Mouse (Mus musculus): ENCODE results near the gene Gpr156. TPM values are rescaled to one million over a fixed set of nuclear protein-coding genes. Genes with fewer than 3 reads are reported as not detected.

Gene Gpr156
- polyA plus RNA-seq, 1 experiment from 2014 or later: 1.6 TPM

DNA sequence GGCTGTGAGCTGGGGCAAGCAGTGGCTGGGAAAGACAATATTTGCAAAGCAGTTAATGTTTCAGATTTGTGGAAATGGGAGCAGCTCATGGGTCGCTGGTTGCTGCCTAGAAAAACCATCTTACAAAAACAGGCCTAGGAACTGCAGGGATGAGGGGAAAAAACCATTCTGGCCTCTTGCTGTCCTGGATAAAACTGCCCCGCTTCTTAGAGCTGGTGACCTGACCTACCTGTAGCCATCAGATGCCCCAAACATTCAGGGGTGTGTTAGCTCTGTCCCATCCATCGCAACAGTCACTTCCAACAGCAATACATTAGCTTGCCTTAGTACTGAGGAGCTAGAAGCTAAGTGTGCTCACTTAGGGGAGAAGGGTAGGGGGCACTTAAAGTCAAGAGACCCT lies 27.3 kb upstream of the Gpr156 start:
- no peak for DNase-seq (ENCODE audit: extremely low spot score, low spot score)
- 92% methylated on average over 3 of the region's 3 CpGs for WGBS
- no peaks in the 10 kb centered on the region for H3K9me3 ChIP-seq
- peaks cover 17% of the 10 kb centered on the region for H3K4me1 ChIP-seq
- no peak overlapping the region for H3K4me3 ChIP-seq
- H3K27me3 ChIP-seq (ENCODE audit: poor library complexity, severe bottlenecking): no peaks in the 10 kb centered on the region
- H3K27ac ChIP-seq: no peak overlapping the region
- peaks cover 18% of the 10 kb centered on the region for H3K36me3 ChIP-seq (replicated peaks)

DNA sequence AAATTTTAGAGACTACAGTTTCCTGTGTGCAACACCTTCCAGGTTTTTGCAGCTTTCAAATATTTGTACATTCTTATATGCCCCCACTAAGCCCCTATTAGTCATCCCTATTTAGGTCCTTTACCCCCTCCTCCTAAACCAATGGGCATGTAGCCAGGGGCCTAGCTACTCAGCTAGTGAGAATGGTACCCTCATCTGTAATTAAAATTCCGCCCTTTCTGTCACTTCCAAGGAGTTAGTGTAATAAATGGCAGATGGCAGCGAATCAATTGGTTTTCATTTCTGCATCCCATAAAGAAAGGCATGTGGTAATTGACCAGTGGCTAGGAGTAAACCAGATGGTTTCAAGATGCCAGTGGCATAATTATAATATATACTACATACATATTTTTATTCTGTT lies 23.6 kb upstream of the Gpr156 start:
- H3K4me1 ChIP-seq: peaks cover 17% of the 10 kb centered on the region
- no peak for DNase-seq (ENCODE audit: extremely low spot score, low spot score)
- 78% methylated on average over 2 of the region's 2 CpGs for WGBS
- H3K27me3 ChIP-seq (ENCODE audit: poor library complexity, severe bottlenecking): no peaks in the 10 kb centered on the region
- no peak overlapping the region for H3K4me3 ChIP-seq
- no peak overlapping the region for H3K27ac ChIP-seq
- H3K9me3 ChIP-seq: no peaks in the 10 kb centered on the region
- peaks cover 3% of the 10 kb centered on the region; the same call in 1 of the 2 replicates for H3K36me3 ChIP-seq (replicated peaks)

DNA sequence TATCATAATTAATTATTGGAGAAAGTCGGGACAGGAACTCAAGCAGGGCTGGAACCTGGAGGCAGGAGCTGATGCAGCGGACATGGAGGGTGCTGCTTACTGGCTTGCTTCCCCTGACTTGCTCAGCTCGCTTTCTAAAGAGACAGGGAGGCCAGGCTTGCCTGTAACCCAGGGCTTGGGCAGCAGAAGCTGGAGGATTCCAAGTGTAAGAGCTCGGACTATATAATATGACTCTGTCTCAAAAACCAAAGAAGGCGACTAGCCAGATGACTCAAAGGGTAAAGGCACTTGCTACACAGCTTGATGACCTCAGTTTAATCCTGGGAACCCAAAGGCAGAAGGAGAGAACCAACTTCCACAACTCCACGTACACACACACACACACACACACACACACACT lies 22.9 kb upstream of the Gpr156 start:
- no peaks in the 10 kb centered on the region for H3K9me3 ChIP-seq
- H3K4me1 ChIP-seq: peaks cover 17% of the 10 kb centered on the region
- peak overlapping the region; percentile 31; the same call in 1 of the 2 replicates for H3K27ac ChIP-seq
- 71% methylated on average over 6 of the region's 6 CpGs for WGBS
- H3K27me3 ChIP-seq (ENCODE audit: poor library complexity, severe bottlenecking): no peaks in the 10 kb centered on the region
- H3K36me3 ChIP-seq (replicated peaks): peaks cover 3% of the 10 kb centered on the region; the same call in 1 of the 2 replicates
- DNase-seq (ENCODE audit: extremely low spot score, low spot score): no peak
- no peak overlapping the region for H3K4me3 ChIP-seq

DNA sequence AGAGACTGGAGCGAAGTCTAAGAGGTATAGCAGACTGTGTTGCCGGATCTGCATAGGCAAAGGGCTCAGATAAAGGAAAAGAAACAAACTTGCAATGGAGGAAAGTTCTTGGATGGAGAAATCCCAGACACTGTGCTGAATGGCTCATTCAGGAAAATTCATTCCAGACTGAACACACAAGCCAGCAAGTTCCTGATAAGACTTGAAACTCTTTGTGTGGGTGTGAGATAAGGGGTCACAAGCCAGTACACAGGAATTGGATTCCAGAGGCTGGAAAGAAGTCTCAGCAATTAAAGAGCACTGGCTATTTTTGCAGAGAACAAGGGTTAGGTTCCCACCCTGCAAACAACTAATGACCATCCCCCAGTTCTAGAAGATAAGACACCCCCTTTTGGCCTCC lies 22.4 kb upstream of the Gpr156 start:
- Histone ChIP-seq H3K36me3 (replicated peaks) (0 out of 2 replicates have a peak, but pooled peaks cover under 1% of the 10 kb centered on the region), H3K9me3 (no peaks in the 10 kb centered on the region), H3K4me1 (peaks cover 17% of the 10 kb centered on the region), H3K4me3 (no peak overlapping the region), H3K27me3 (ENCODE audit: poor library complexity, severe bottlenecking) (no peaks in the 10 kb centered on the region), H3K27ac (no peak overlapping the region)
- 89% methylated on average over 2 of the region's 2 CpGs for WGBS
- DNase-seq (ENCODE audit: extremely low spot score, low spot score): no peak

DNA sequence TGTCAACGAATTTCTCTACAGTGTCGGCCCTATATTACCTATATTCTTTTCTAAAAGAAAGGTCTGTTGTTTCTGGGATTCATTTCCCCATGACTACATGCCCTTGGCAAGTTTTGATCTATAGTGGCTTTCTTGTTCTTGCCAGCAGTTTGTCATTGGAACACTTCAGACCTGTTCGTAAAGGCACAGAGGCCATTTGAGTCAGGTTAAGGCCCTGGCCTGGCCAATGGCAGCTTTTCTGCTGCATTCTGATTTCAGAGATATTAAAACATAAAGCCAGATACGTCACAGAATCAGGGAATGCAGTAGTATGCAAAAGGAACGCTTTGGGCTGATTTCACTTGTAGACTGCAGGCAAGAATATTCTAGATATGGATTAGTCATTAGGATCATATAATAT lies 17.5 kb upstream of the Gpr156 start:
- Histone ChIP-seq H3K4me1 (peaks cover 10% of the 10 kb centered on the region), H3K27ac (no peak overlapping the region), H3K9me3 (no peaks in the 10 kb centered on the region), H3K27me3 (ENCODE audit: poor library complexity, severe bottlenecking) (no peaks in the 10 kb centered on the region), H3K36me3 (replicated peaks) (no peaks in the 10 kb centered on the region), H3K4me3 (no peak overlapping the region)
- no peak for DNase-seq (ENCODE audit: extremely low spot score, low spot score)
- 82% methylated on average over 5 of the region's 5 CpGs for WGBS

DNA sequence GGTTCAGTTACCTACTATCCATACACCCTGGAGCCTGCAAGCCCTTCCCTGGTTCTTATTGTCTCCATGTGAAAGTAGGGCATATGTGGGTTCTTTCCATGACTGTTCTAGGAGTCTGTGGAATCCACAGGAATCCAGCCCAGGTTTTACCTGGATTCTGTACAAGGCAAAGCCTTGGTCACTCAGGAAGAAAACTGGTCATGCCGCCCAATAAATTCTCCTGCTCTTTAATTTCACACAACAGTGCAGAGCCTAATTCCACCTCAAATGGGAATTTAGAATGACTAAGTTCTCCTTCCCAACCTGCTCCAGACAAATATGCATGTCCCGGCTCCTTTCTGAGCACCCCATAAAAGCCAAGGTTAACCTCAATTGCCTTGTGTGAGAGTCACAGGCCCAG lies 16.9 kb upstream of the Gpr156 start:
- no peaks in the 10 kb centered on the region for H3K9me3 ChIP-seq
- H3K27ac ChIP-seq: no peak overlapping the region
- H3K4me1 ChIP-seq: peaks cover 10% of the 10 kb centered on the region
- no peaks in the 10 kb centered on the region for H3K36me3 ChIP-seq (replicated peaks)
- no peaks in the 10 kb centered on the region for H3K27me3 ChIP-seq (ENCODE audit: poor library complexity, severe bottlenecking)
- DNase-seq (ENCODE audit: extremely low spot score, low spot score): no peak
- WGBS: 44% methylated on average over 2 of the region's 2 CpGs
- no peak overlapping the region for H3K4me3 ChIP-seq

DNA sequence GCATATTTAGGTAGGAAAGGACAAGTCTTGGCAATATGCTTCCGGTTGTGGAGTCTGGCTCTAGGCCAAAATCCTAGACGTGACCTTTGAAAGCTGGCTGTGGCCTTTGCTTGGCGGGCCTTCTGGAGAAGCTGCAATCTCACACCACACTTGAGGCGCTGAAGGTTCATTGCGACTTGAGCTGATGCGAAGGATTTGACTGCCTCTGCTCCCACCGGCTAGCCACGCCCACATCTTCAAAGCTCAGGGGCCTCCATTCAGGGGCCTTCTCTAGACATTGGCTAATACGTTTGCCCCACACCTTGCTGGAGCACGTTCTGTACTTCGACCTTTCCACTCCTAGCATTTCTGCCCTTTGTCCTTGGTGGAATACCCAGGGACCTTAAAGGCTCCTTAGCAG lies 15.0 kb upstream of the Gpr156 start:
- H3K36me3 ChIP-seq (replicated peaks): no peaks in the 10 kb centered on the region
- H3K4me3 ChIP-seq: no peak overlapping the region
- H3K27me3 ChIP-seq (ENCODE audit: poor library complexity, severe bottlenecking): no peaks in the 10 kb centered on the region
- no peak for DNase-seq (ENCODE audit: extremely low spot score, low spot score)
- H3K27ac ChIP-seq: no peak overlapping the region
- WGBS: 48% methylated on average over 11 of the region's 11 CpGs
- no peaks in the 10 kb centered on the region for H3K9me3 ChIP-seq
- H3K4me1 ChIP-seq: peaks cover 10% of the 10 kb centered on the region

DNA sequence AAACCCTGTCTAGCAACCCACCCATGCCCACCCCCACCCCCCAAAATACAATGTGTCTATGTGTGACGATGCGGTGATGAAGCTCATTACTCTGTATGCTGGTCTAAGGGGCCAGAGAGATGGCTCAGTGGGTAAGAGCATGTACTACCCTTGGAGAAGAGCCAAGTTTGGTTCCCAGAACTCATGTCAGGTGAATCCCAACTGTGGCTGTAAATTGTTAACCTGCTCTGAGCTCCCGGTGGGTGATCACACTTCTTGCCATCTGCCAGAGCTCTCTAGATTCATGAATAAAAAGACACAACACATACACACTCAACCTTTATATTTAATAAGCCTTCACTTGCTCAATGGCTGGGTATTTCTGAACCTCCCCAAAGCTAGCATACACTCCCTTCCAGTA lies 9.8 kb upstream of the Gpr156 start:
- H3K4me1 ChIP-seq: peaks cover 5% of the 10 kb centered on the region
- WGBS: 97% methylated on average over 3 of the region's 3 CpGs
- H3K36me3 ChIP-seq (replicated peaks): no peaks in the 10 kb centered on the region
- H3K9me3 ChIP-seq: no peaks in the 10 kb centered on the region
- H3K27me3 ChIP-seq (ENCODE audit: poor library complexity, severe bottlenecking): no peaks in the 10 kb centered on the region
- H3K27ac ChIP-seq: no peak overlapping the region
- no peak for DNase-seq (ENCODE audit: extremely low spot score, low spot score)
- no peak overlapping the region for H3K4me3 ChIP-seq

GRCm38 (mm10) chr16:37911086-37911485 lies 5.2 kb upstream of the Gpr156 start:
- Histone ChIP-seq H3K9me3 (no peaks in the 10 kb centered on the region), H3K36me3 (replicated peaks) (no peaks in the 10 kb centered on the region), H3K27me3 (ENCODE audit: poor library complexity, severe bottlenecking) (peaks cover 20% of the 10 kb centered on the region), H3K4me1 (peaks cover 21% of the 10 kb centered on the region), H3K27ac (no peak overlapping the region), H3K4me3 (no peak overlapping the region)
- no peak for DNase-seq (ENCODE audit: extremely low spot score, low spot score)
- 87% methylated on average over 1 of the region's 1 CpGs for WGBS

GRCm38 (mm10) chr16:37916818-37917201 lies 514 bp downstream of the Gpr156 start:
- H3K36me3 ChIP-seq (replicated peaks): no peaks in the 10 kb centered on the region
- no peak for DNase-seq (ENCODE audit: extremely low spot score, low spot score)
- 13% methylated on average over 7 of the region's 7 CpGs for WGBS
- H3K9me3 ChIP-seq: no peaks in the 10 kb centered on the region
- peaks cover 40% of the 10 kb centered on the region for H3K27me3 ChIP-seq (ENCODE audit: poor library complexity, severe bottlenecking)
- peaks cover 38% of the 10 kb centered on the region for H3K4me1 ChIP-seq
- peak overlapping the region; percentile 82; the same call in 1 of the 2 replicates for H3K27ac ChIP-seq
- H3K4me3 ChIP-seq: peak overlapping the region; percentile 62

GRCm38 (mm10) chr16:37919000-37919399 lies 2.7 kb downstream of the Gpr156 start:
- H3K27ac ChIP-seq: no peak overlapping the region
- DNase-seq (ENCODE audit: extremely low spot score, low spot score): no peak
- no peaks in the 10 kb centered on the region for H3K36me3 ChIP-seq (replicated peaks)
- H3K4me1 ChIP-seq: peaks cover 38% of the 10 kb centered on the region
- no peaks in the 10 kb centered on the region for H3K9me3 ChIP-seq
- H3K27me3 ChIP-seq (ENCODE audit: poor library complexity, severe bottlenecking): peaks cover 40% of the 10 kb centered on the region
- no peak overlapping the region for H3K4me3 ChIP-seq
- WGBS: 87% methylated on average over 6 of the region's 6 CpGs

- H3K27me3 ChIP-seq (ENCODE audit: poor library complexity, severe bottlenecking): peaks cover 22% of the 10 kb centered on the region
- no peak for DNase-seq (ENCODE audit: extremely low spot score, low spot score)
- H3K4me1 ChIP-seq: peaks cover 27% of the 10 kb centered on the region
- H3K27ac ChIP-seq: no peak overlapping the region
- H3K36me3 ChIP-seq (replicated peaks): no peaks in the 10 kb centered on the region
- H3K9me3 ChIP-seq: no peaks in the 10 kb centered on the region
- 69% methylated on average over 8 of the region's 8 CpGs for WGBS
- H3K4me3 ChIP-seq: no peak overlapping the region
These were observed 4.6 kb downstream of the Gpr156 start for GRCm38 (mm10) chr16:37920842-37921409.

DNA sequence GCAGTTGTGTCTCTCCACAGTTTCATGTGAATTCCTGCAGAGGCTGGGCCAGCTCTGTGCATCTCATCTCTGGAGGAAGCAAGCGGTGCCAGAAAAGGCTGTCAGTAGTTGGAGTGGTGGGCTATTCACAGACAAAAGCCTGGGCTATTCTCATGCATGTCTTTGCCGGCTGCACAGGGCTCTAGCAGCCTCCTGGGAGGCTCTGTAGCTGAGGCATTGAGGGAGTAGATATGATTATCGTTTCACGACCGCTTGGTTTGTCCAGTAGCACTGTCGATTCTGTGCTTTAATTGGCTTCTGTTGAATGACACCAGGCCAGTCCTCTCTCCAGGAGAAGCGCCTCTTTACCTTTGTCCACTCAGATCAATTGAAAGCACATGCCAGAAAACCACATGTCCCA lies 9.8 kb downstream of the Gpr156 start:
- Histone ChIP-seq H3K27me3 (ENCODE audit: poor library complexity, severe bottlenecking) (no peaks in the 10 kb centered on the region), H3K9me3 (peaks cover 4% of the 10 kb centered on the region; the same call in 1 of the 2 replicates), H3K36me3 (replicated peaks) (no peaks in the 10 kb centered on the region), H3K4me3 (peak overlapping the region; percentile 7; the same call in 1 of the 2 replicates), H3K27ac (peak overlapping the region; percentile 72), H3K4me1 (peaks cover 41% of the 10 kb centered on the region)
- 12% methylated on average over 7 of the region's 7 CpGs for WGBS
- no peak for DNase-seq (ENCODE audit: extremely low spot score, low spot score)

- peaks cover 40% of the 10 kb centered on the region for H3K4me1 ChIP-seq
- WGBS: 15% methylated on average over 4 of the region's 4 CpGs
- peak overlapping the region; percentile 27; the same call in 1 of the 2 replicates for H3K27ac ChIP-seq
- no peak for DNase-seq (ENCODE audit: extremely low spot score, low spot score)
- H3K36me3 ChIP-seq (replicated peaks): no peaks in the 10 kb centered on the region; the same call in 1 of the 2 replicates
- H3K4me3 ChIP-seq: no peak overlapping the region; the same call in 1 of the 2 replicates
- no peaks in the 10 kb centered on the region for H3K27me3 ChIP-seq (ENCODE audit: poor library complexity, severe bottlenecking)
- H3K9me3 ChIP-seq: peaks cover 6% of the 10 kb centered on the region; the same call in 1 of the 2 replicates
These were observed 10.8 kb downstream of the Gpr156 start for GRCm38 (mm10) chr16:37927117-37927516.

Data from forebrain, embryonic 10.5 days (tissue).